Mouse (Mus musculus) CD4-positive, CD25-positive, alpha-beta regulatory T cell, adult 2 months (primary cell): ENCODE data around the gene Cacng6.

Experiments
- DNase-seq: peaks from one replicate; pipeline ENCODE4 v3.0.0-alpha.2; 2012; ENCODE audit warnings: low read depth, low spot score

Cacng6 gene

GRCm38 (mm10) chr7:3463306-3463705, 39.3 kb downstream of the Cacng6 start:
- DNase-seq: no peak

DNA sequence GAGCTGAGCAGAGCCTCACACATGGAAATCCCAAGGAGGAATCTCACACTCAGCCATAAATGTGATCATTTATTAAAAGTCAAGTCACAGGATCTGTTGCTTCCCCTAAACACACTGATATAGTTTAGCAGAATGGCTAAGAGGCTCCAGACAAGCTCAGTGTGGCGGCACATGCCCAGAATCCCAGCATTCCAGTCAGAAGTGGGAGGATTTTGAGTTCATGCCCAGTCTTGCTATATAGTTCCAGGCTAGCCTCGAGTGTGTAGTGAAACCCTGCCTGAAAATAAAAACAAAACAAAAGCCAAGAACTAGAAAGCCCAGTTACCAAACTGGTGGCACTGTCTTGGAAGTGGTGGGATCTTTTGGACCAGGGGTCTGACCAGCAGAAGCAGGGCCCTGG, 44.6 kb downstream of the Cacng6 start:
- no peak for DNase-seq

DNA sequence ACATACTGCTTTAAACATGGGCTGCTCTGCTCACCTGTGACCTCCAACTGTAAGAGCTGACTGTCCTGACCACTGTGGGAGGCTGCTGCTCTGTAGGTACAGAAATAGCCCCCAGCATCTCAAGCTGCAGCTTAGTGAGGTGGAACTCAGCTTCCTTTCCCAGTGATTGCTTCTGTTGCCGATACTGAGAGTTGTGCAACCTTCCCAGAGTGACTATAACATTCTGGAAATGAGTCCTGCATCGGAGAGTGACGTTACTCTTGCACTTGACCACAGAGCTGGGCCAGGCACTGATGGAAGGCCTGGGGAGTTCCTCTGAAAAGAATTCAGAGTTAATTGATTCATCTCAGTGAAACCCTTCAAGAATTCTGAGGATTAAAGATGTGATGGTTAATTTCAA, 48.8 kb downstream of the Cacng6 start:
- DNase-seq: no peak

DNA sequence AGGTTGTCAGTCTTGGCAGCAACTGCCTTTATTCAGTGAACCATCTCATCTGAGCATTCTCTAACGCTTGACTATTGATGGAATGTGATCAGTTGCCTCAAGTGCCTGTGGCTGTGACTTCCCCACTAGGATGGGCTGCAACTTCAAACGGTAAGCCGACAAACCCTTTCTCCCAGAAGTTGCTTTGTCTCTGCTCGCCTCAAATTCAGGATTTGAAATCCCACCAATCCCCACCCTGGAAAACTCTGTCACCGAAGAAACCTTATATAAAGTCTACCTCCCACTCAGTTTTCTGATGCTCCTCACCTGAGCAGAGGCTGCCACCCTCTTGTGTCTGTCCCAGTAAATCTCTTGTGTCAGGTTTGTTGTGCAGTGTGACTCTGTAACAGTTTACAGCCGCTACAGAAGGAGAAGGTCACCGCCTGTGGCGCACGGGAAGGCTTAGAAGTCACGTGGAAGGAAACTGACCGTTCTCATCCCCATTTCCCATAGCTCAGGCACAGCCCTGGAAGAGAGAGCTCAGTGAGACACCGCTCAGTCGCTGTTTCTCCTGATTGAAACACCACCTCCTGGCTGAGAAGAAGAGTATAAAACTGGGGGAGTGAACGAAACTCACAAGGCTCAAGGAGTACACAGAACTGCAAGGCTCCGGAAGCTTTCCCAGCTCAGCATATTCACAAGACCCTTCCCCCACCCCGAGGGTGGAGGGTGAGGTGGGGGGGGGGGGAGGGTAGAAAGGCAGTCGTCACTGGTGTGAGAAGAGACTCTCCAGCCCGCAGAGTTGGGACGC, 50.5 kb downstream of the Cacng6 start:
- DNase-seq: no peak

GRCm38 (mm10) chr7:3476728-3477127, 52.7 kb downstream of the Cacng6 start:
- no peak for DNase-seq

- DNase-seq: no peak
Observed at GRCm38 (mm10) chr7:3481948-3482608, 58.1 kb downstream of the Cacng6 start.
